ENCODE assay signal across 22 mouse cellular contexts in genomic region chrX:11289244-11289643, GRCm38 (mm10). TPM values are rescaled to one million over a fixed set of nuclear protein-coding genes. Genes with fewer than 3 reads are reported as not detected.
"Had no signal": no experiment of that assay in that cellular context is flagged by ENCODE, and none has a peak within 500 bp of the region (broad histone marks: within the 10 kb centered on the region; RNA-seq: fewer than 3 reads in every experiment).

No protein-coding gene starts in this region.

- H3K36me3 ChIP-seq: lung, embryonic 15.5 days; midbrain, embryonic 10.5 days; midbrain, embryonic 12.5 days; neural tube, embryonic 13.5 days; neural tube, embryonic 15.5 days; stomach, embryonic 15.5 days had no signal

- H3K9me3 ChIP-seq: lung, embryonic 15.5 days; midbrain, embryonic 10.5 days; midbrain, embryonic 12.5 days; neural tube, embryonic 13.5 days; neural tube, embryonic 15.5 days; stomach, embryonic 15.5 days had no signal

- H3K9ac ChIP-seq: lung, embryonic 15.5 days; midbrain, embryonic 12.5 days; neural tube, embryonic 13.5 days; neural tube, embryonic 15.5 days; stomach, embryonic 15.5 days had no signal

- ATAC-seq: midbrain, embryonic 16.5 days had no signal

- DNase-seq: midbrain, embryonic 14.5 days; right cerebral cortex, postnatal 14 days; thymus, adult 2 months; thymus, postnatal 25 days; thymus, postnatal 4 days had no signal

- H3K4me1 ChIP-seq: midbrain, embryonic 10.5 days; midbrain, embryonic 12.5 days; neural tube, embryonic 13.5 days; neural tube, embryonic 15.5 days had no signal

- H3K4me3 ChIP-seq: lung, embryonic 15.5 days; midbrain, embryonic 10.5 days; midbrain, embryonic 12.5 days; myocyte; neural tube, embryonic 13.5 days; neural tube, embryonic 15.5 days; stomach, embryonic 15.5 days had no signal

- H3K27me3 ChIP-seq: neural tube, embryonic 13.5 days; neural tube, embryonic 15.5 days had no signal

- H3K4me2 ChIP-seq: lung, embryonic 15.5 days; midbrain, embryonic 12.5 days; neural tube, embryonic 13.5 days; neural tube, embryonic 15.5 days; stomach, embryonic 15.5 days had no signal

- H3K27ac ChIP-seq: lung, embryonic 15.5 days; midbrain, embryonic 10.5 days; midbrain, embryonic 12.5 days; neural tube, embryonic 13.5 days; neural tube, embryonic 15.5 days; stomach, embryonic 15.5 days; stomach, postnatal 0 days had no signal

RNA-seq across cellular contexts. Expression of gene H2al1a, which starts 9.8 kb away (rescaled TPM):
- total RNA-seq: megakaryocyte, adult 5-6 weeks; megakaryocyte-erythroid progenitor cell, adult 5-6 weeks had no signal
- polyA plus RNA-seq: lung, adult 2 months; lung, embryonic 15.5 days; lung, postnatal 0 days; midbrain, embryonic 10.5 days; midbrain, embryonic 12.5 days; midbrain, embryonic 14.5 days; midbrain, embryonic 16.5 days; myocyte; neural tube, embryonic 11.5 days; neural tube, embryonic 13.5 days; neural tube, embryonic 15.5 days; spleen, adult 2 months; stomach, embryonic 15.5 days; stomach, postnatal 0 days; thymus, adult 2 months; urinary bladder, adult 2 months had no signal

RNA-seq across cellular contexts. Expression of gene H2al1b, which starts 13.0 kb away (rescaled TPM):
- total RNA-seq: megakaryocyte, adult 5-6 weeks; megakaryocyte-erythroid progenitor cell, adult 5-6 weeks had no signal
- polyA plus RNA-seq: lung, adult 2 months; lung, embryonic 15.5 days; lung, postnatal 0 days; midbrain, embryonic 10.5 days; midbrain, embryonic 12.5 days; midbrain, embryonic 14.5 days; midbrain, embryonic 16.5 days; myocyte; neural tube, embryonic 11.5 days; neural tube, embryonic 13.5 days; neural tube, embryonic 15.5 days; spleen, adult 2 months; stomach, embryonic 15.5 days; stomach, postnatal 0 days; thymus, adult 2 months; urinary bladder, adult 2 months had no signal

RNA-seq across cellular contexts. Expression of gene H2al1c, which starts 16.2 kb away (rescaled TPM):
- total RNA-seq: megakaryocyte, adult 5-6 weeks; megakaryocyte-erythroid progenitor cell, adult 5-6 weeks had no signal
- polyA plus RNA-seq: lung, adult 2 months; lung, embryonic 15.5 days; lung, postnatal 0 days; midbrain, embryonic 10.5 days; midbrain, embryonic 12.5 days; midbrain, embryonic 14.5 days; midbrain, embryonic 16.5 days; myocyte; neural tube, embryonic 11.5 days; neural tube, embryonic 13.5 days; neural tube, embryonic 15.5 days; spleen, adult 2 months; stomach, embryonic 15.5 days; stomach, postnatal 0 days; testis, adult 2 months; thymus, adult 2 months; urinary bladder, adult 2 months had no signal

RNA-seq across cellular contexts. Expression of gene H2al1d, which starts 19.4 kb away (rescaled TPM):
- total RNA-seq: megakaryocyte, adult 5-6 weeks; megakaryocyte-erythroid progenitor cell, adult 5-6 weeks had no signal
- polyA plus RNA-seq: lung, adult 2 months; lung, embryonic 15.5 days; lung, postnatal 0 days; midbrain, embryonic 10.5 days; midbrain, embryonic 12.5 days; midbrain, embryonic 14.5 days; midbrain, embryonic 16.5 days; myocyte; neural tube, embryonic 11.5 days; neural tube, embryonic 13.5 days; neural tube, embryonic 15.5 days; spleen, adult 2 months; stomach, embryonic 15.5 days; stomach, postnatal 0 days; testis, adult 2 months; thymus, adult 2 months; urinary bladder, adult 2 months had no signal

RNA-seq across cellular contexts. Expression of gene H2al1e, which starts 22.5 kb away (rescaled TPM):
- total RNA-seq: megakaryocyte, adult 5-6 weeks; megakaryocyte-erythroid progenitor cell, adult 5-6 weeks had no signal
- polyA plus RNA-seq: lung, adult 2 months; lung, embryonic 15.5 days; lung, postnatal 0 days; midbrain, embryonic 10.5 days; midbrain, embryonic 12.5 days; midbrain, embryonic 14.5 days; midbrain, embryonic 16.5 days; myocyte; neural tube, embryonic 11.5 days; neural tube, embryonic 13.5 days; neural tube, embryonic 15.5 days; spleen, adult 2 months; stomach, embryonic 15.5 days; stomach, postnatal 0 days; thymus, adult 2 months; urinary bladder, adult 2 months had no signal
